In the genomic region with DNA sequence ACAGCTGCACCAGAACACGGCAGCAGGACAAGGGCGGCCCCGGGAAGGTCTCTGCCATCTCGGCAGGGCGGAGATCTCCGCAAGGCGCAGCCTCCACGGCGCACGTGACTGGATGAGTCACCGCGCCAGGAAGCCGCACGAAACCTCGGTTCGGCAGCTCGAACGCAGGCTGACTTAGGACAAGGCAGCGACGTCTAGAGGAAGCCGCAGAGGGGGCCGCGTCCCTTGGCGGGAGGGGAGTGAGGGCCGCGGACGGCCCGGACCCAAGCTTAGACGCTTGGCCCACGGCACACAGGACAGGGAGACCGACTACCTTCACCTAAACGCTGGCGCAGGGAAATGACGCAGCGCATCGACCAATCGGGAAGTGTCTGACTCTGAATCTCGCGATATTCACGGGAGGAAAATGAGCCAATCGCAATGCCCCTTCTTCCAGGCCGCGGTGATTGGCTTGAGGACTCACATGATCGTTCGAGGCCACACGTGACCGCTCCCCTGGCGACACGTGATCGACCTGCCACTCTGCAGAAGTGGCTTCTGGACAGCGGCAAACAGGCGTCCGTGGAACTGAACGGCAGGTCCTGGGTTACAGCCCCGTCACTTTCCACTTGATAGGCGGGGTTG, we compare ENCODE assay signal across 8 mouse cellular contexts. TPM values are rescaled to one million over a fixed set of nuclear protein-coding genes. Genes with fewer than 3 reads are reported as not detected.
DNase-seq lines count a peak whose midpoint lies in the region; ATAC-seq and TF ChIP-seq lines count a peak whose summit lies in the region.

No protein-coding gene starts in this region.

- H3K4me3 ChIP-seq in hindbrain, embryonic 10.5 days = peak overlapping the region; percentile 92
- peak overlapping the region; percentile 63 for H3K4me3 ChIP-seq in lung, postnatal 0 days (ENCODE audit: low read depth, low read length)

- H3K4me1 ChIP-seq in hindbrain, embryonic 10.5 days (replicated peaks) = peaks cover 23% of the 10 kb centered on the region
- H3K4me1 ChIP-seq in lung, postnatal 0 days (ENCODE audit: insufficient read depth, low read depth, low read length) = peaks cover 6% of the 10 kb centered on the region

- H3K9me3 ChIP-seq in hindbrain, embryonic 10.5 days = no peaks in the 10 kb centered on the region
- no peaks in the 10 kb centered on the region for H3K9me3 ChIP-seq in lung, postnatal 0 days (ENCODE audit: low read length)

- peak; percentile 12; the same call in 1 of the 2 replicates for TF ChIP-seq CTCF in lung, postnatal 0 days (IDR thresholded peaks at IDR 0.05)

- ATAC-seq in frontal cortex, adult (ENCODE audit: low TSS enrichment) = peak; percentile 86
- peak; percentile 97 for ATAC-seq in lung, postnatal 0 days

- H3K36me3 ChIP-seq in hindbrain, embryonic 10.5 days = no peaks in the 10 kb centered on the region
- H3K36me3 ChIP-seq in lung, postnatal 0 days (ENCODE audit: insufficient read depth, low read length) = no peaks in the 10 kb centered on the region

- H3K9ac ChIP-seq in lung, postnatal 0 days (replicated peaks; ENCODE audit: low read depth) = peak overlapping the region; percentile 78

- TF ChIP-seq EP300 in lung, postnatal 0 days (IDR thresholded peaks at IDR 0.05) = peak; percentile 92

- peak; percentile 97 for DNase-seq in MN1 (ENCODE audit: low spot score)
- DNase-seq in cerebellum, adult 9-10 months = peak; percentile 100
- DNase-seq in hindbrain, embryonic 10.5 days (ENCODE audit: low spot score) = peak; percentile 99
- peak; percentile 100 for DNase-seq in layer of hippocampus, adult 9-11 months
- DNase-seq in lung, postnatal 0 days (ENCODE audit: low spot score) = peak; percentile 100
- DNase-seq in ovary, postnatal 14 days (ENCODE audit: low spot score) = peak; percentile 96
- DNase-seq in thymus, postnatal 14 days = peak; percentile 97

- WGBS in hindbrain, embryonic 10.5 days = under 1% methylated on average over 56 of the region's 56 CpGs
- under 1% methylated on average over 56 of the region's 56 CpGs for WGBS in lung, postnatal 0 days

- H3K27me3 ChIP-seq in hindbrain, embryonic 10.5 days (ENCODE audit: insufficient read depth, poor library complexity, severe bottlenecking) = no peaks in the 10 kb centered on the region
- no peaks in the 10 kb centered on the region for H3K27me3 ChIP-seq in lung, postnatal 0 days (replicated peaks; ENCODE audit: insufficient read depth, low read length)

- peak overlapping the region; percentile 97 for H3K27ac ChIP-seq in hindbrain, embryonic 10.5 days
- H3K27ac ChIP-seq in lung, postnatal 0 days (ENCODE audit: low read length) = peak overlapping the region; percentile 96

- H3K4me2 ChIP-seq in lung, postnatal 0 days (replicated peaks; ENCODE audit: low read depth, low read length) = peak overlapping the region; percentile 83

RNA-seq across cellular contexts. Expression of a gene that starts 9.9 kb away (rescaled TPM):
- 70.8 and 74.2 TPM in 2 replicates for polyA plus RNA-seq in hindbrain, embryonic 10.5 days (2016; fragmentation: Nextera tagmentation; extraction: Ambion mirVana)
- polyA plus RNA-seq in lung, postnatal 0 days (2015; fragmentation: Nextera tagmentation; extraction: Ambion mirVana) = 34.7 and 38.1 TPM in 2 replicates

Comparison
In these comparisons a context has a peak if more than half of its experiments do, and no peak if none do; other contexts are left out.
1. Peak in every context shown above with its lines: DNase-seq, ATAC-seq, H3K4me3 ChIP-seq and H3K27ac ChIP-seq.